Mouse (Mus musculus) gastrocnemius, postnatal 25 days (tissue): ENCODE measurements around the gene Ttyh2. TPM values are rescaled to one million over a fixed set of nuclear protein-coding genes. Genes with fewer than 3 reads are reported as not detected.

Experiments
- DNase-seq: peaks from one replicate; pipeline ENCODE4 v3.0.0; 2022
- long read RNA-seq, 2 experiments: library from polyadenylated mRNA; stranded (forward); transcript quantifications; one replicate each; pipeline ENCODE4 v2.0.0; 2021
- total RNA-seq, 2 experiments: library from RNA; stranded (reverse); gene quantifications; 1 replicate in 1 of 2; 2 replicates in 1 of 2; pipeline ENCODE4 v1.2.3; 2021

Ttyh2 gene
- 10 to 100 TPM; 17.9 to 20.1 TPM for total RNA-seq
- long read RNA-seq, experiment 1, partial matches to known transcripts: 13 of 19 reads
- long read RNA-seq, experiment 1, other reads (novel, unspliced or antisense): 3 of 19 reads
- long read RNA-seq, experiment 2, partial matches to known transcripts: 22 of 26 reads
- long read RNA-seq, experiment 2, other reads (novel, unspliced or antisense): 2 of 26 reads

- peak; percentile 88 for DNase-seq
These were observed at the start of gene Ttyh2 for GRCm38 (mm10) chr11:114675341-114675825. Ttyh2 (plus strand) TSS chr11:114675431.

- DNase-seq: no peak
These were observed 49.0 kb upstream of the Ttyh2 start for GRCm38 (mm10) chr11:114626071-114626690.

- no peak for DNase-seq
These were observed 48.2 kb upstream of the Ttyh2 start for GRCm38 (mm10) chr11:114627036-114627435.

- no peak for DNase-seq
These were observed 47.2 kb upstream of the Ttyh2 start for GRCm38 (mm10) chr11:114628032-114628431.

- no peak for DNase-seq
These were observed 45.2 kb upstream of the Ttyh2 start for GRCm38 (mm10) chr11:114630044-114630443.

GRCm38 (mm10) chr11:114632266-114632665 is 43.0 kb upstream of the Ttyh2 start:
- no peak for DNase-seq

GRCm38 (mm10) chr11:114636292-114636691 is 38.9 kb upstream of the Ttyh2 start:
- DNase-seq: peak; percentile 32

GRCm38 (mm10) chr11:114636727-114637505 is 38.3 kb upstream of the Ttyh2 start:
- no peak for DNase-seq

GRCm38 (mm10) chr11:114638647-114639290 is 36.5 kb upstream of the Ttyh2 start:
- DNase-seq: no peak

- DNase-seq: no peak
These were observed 35.5 kb upstream of the Ttyh2 start for GRCm38 (mm10) chr11:114639681-114640103.

GRCm38 (mm10) chr11:114640658-114641057 is 34.6 kb upstream of the Ttyh2 start:
- DNase-seq: no peak

- no peak for DNase-seq
These were observed 34.1 kb upstream of the Ttyh2 start for GRCm38 (mm10) chr11:114641136-114641535.

- DNase-seq: no peak
These were observed 33.0 kb upstream of the Ttyh2 start for GRCm38 (mm10) chr11:114642184-114642583.

- DNase-seq: no peak
These were observed 32.3 kb upstream of the Ttyh2 start for GRCm38 (mm10) chr11:114642926-114643325.

- no peak for DNase-seq
These were observed 31.1 kb upstream of the Ttyh2 start for GRCm38 (mm10) chr11:114644122-114644521.

GRCm38 (mm10) chr11:114649510-114649909 is 25.7 kb upstream of the Ttyh2 start:
- DNase-seq: no peak

GRCm38 (mm10) chr11:114652531-114652930 is 22.7 kb upstream of the Ttyh2 start:
- DNase-seq: no peak

- DNase-seq: no peak
These were observed 21.6 kb upstream of the Ttyh2 start for GRCm38 (mm10) chr11:114653664-114654063.

- DNase-seq: peak; percentile 65
These were observed 20.7 kb upstream of the Ttyh2 start for GRCm38 (mm10) chr11:114654552-114654951.

GRCm38 (mm10) chr11:114655350-114656008 is 19.8 kb upstream of the Ttyh2 start:
- DNase-seq: peak; percentile 50

- DNase-seq: no peak
These were observed 18.1 kb upstream of the Ttyh2 start for GRCm38 (mm10) chr11:114656994-114657644.
